In the genomic region with DNA sequence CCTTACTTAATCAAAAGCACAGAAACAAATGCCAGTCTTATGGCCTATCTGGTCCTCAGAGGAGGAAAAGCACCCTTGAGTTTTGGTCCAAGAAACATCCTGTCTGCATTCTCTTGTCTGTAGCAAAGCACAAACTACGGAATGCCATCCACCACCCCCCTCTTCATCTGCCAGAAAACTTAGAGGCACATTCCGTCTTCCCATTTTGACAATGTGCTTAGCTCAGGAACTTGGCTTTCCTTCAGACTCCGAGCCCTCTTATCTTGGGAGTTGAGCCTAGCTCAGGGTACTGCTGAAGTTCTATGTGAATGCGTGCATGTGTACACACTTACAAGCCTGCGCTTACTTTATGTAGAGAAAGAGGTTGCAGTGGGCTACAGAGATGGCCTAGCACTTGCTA, we compare ENCODE assay signal across 16 mouse cellular contexts.
A peak's percentile ranks its signal among the peaks of the same experiment; 100 is the strongest.
DNase-seq lines count a peak whose midpoint lies in the region; ATAC-seq lines count a peak whose summit lies in the region.
"Had no signal": no experiment of that assay in that cellular context is flagged by ENCODE, and none has a peak within 500 bp of the region (broad histone marks: within the 10 kb centered on the region; RNA-seq: fewer than 3 reads in every experiment).

No protein-coding gene starts in this region.

- no peak overlapping the region for H3K4me3 ChIP-seq in hindbrain, embryonic 10.5 days
- H3K4me3 ChIP-seq in hindbrain, embryonic 12.5 days = no peak overlapping the region
- H3K4me3 ChIP-seq in neural tube, embryonic 14.5 days (ENCODE audit: low read depth, low read length) = no peak overlapping the region
- H3K4me3 ChIP-seq: forebrain, embryonic 13.5 days; heart, embryonic 10.5 days; liver, embryonic 12.5 days; midbrain, embryonic 12.5 days had no signal

- 91% methylated on average over 5 of the region's 5 CpGs for WGBS in hindbrain, embryonic 10.5 days
- 88% methylated on average over 5 of the region's 5 CpGs for WGBS in hindbrain, embryonic 12.5 days
- WGBS in neural tube, embryonic 14.5 days = 81% methylated on average over 5 of the region's 5 CpGs

- ATAC-seq in hindbrain, embryonic 12.5 days (ENCODE audit: low FRiP score) = no peak
- no peak for ATAC-seq in neural tube, embryonic 14.5 days (ENCODE audit: low read depth)
- ATAC-seq: forebrain, embryonic 13.5 days; liver, embryonic 12.5 days had no signal

- no peaks in the 10 kb centered on the region for H3K36me3 ChIP-seq in hindbrain, embryonic 10.5 days
- no peaks in the 10 kb centered on the region for H3K36me3 ChIP-seq in hindbrain, embryonic 12.5 days
- no peaks in the 10 kb centered on the region for H3K36me3 ChIP-seq in neural tube, embryonic 14.5 days (ENCODE audit: control insufficient read depth, insufficient read depth, low read length)
- H3K36me3 ChIP-seq: heart, embryonic 10.5 days; liver, embryonic 12.5 days; midbrain, embryonic 12.5 days had no signal

- H3K4me2 ChIP-seq in hindbrain, embryonic 12.5 days (replicated peaks) = no peak overlapping the region
- no peak overlapping the region for H3K4me2 ChIP-seq in neural tube, embryonic 14.5 days (ENCODE audit: low read depth, low read length)
- H3K4me2 ChIP-seq: forebrain, embryonic 13.5 days; liver, embryonic 12.5 days; midbrain, embryonic 12.5 days had no signal

- no peak overlapping the region for H3K9ac ChIP-seq in hindbrain, embryonic 12.5 days
- no peak overlapping the region for H3K9ac ChIP-seq in neural tube, embryonic 14.5 days (replicated peaks; ENCODE audit: low read depth, low read length)
- H3K9ac ChIP-seq: forebrain, embryonic 13.5 days; liver, embryonic 12.5 days; midbrain, embryonic 12.5 days had no signal

- no peaks in the 10 kb centered on the region for H3K9me3 ChIP-seq in hindbrain, embryonic 10.5 days
- H3K9me3 ChIP-seq in hindbrain, embryonic 12.5 days (replicated peaks) = no peaks in the 10 kb centered on the region
- H3K9me3 ChIP-seq in neural tube, embryonic 14.5 days (ENCODE audit: control insufficient read depth, low read length) = no peaks in the 10 kb centered on the region
- H3K9me3 ChIP-seq: forebrain, embryonic 13.5 days; heart, embryonic 10.5 days; liver, embryonic 12.5 days; midbrain, embryonic 12.5 days had no signal

- DNase-seq in hindbrain, embryonic 10.5 days (ENCODE audit: low spot score) = no peak
- DNase-seq in layer of hippocampus, adult 9-11 months = peak; percentile 19
- DNase-seq in layer of hippocampus, adult 8-10 months (ENCODE audit: low spot score in 2 of 2) = no peak
- peak; percentile 7 for DNase-seq in brain, adult 2 months (ENCODE audit: low read depth, low spot score)
- DNase-seq in adrenal gland, adult 18-20 months (ENCODE audit: low spot score in 2 of 2) = no peak
- DNase-seq: cerebellum, adult 9-11 months; gastrocnemius, postnatal 36 days; kidney, adult 11 months; retina, postnatal 1 day; thymus, adult 2 months had no signal

- H3K4me1 ChIP-seq in hindbrain, embryonic 10.5 days (replicated peaks) = peaks cover 65% of the 10 kb centered on the region
- peaks cover 54% of the 10 kb centered on the region for H3K4me1 ChIP-seq in hindbrain, embryonic 12.5 days
- H3K4me1 ChIP-seq in neural tube, embryonic 14.5 days (ENCODE audit: control insufficient read depth, insufficient read depth, low read length) = peaks cover 40% of the 10 kb centered on the region
- H3K4me1 ChIP-seq: liver, embryonic 12.5 days had no signal

- 0 out of 2 replicates have a peak overlapping the region, but pooled peaks have one; percentile 9 for H3K27ac ChIP-seq in hindbrain, embryonic 10.5 days
- H3K27ac ChIP-seq in hindbrain, embryonic 12.5 days = no peak overlapping the region
- H3K27ac ChIP-seq in neural tube, embryonic 14.5 days (ENCODE audit: low read depth, low read length) = peak overlapping the region; percentile 11; the same call in 1 of the 2 replicates
- H3K27ac ChIP-seq: forebrain, embryonic 13.5 days; heart, embryonic 10.5 days; liver, embryonic 12.5 days; midbrain, embryonic 12.5 days had no signal

- H3K27me3 ChIP-seq in hindbrain, embryonic 10.5 days (ENCODE audit: insufficient read depth, poor library complexity, severe bottlenecking) = no peaks in the 10 kb centered on the region
- H3K27me3 ChIP-seq in hindbrain, embryonic 12.5 days = no peaks in the 10 kb centered on the region
- no peaks in the 10 kb centered on the region for H3K27me3 ChIP-seq in neural tube, embryonic 14.5 days (ENCODE audit: control insufficient read depth, insufficient read depth, low read length)
- H3K27me3 ChIP-seq: liver, embryonic 12.5 days; midbrain, embryonic 12.5 days had no signal

Comparison
In these comparisons a context has a peak if more than half of its experiments do, and no peak if none do; other contexts are left out.
1. DNase-seq: peak in layer of hippocampus, adult 9-11 months (single experiment) and brain, adult 2 months (single experiment); none in hindbrain, embryonic 10.5 days (single experiment), layer of hippocampus, adult 8-10 months (0 of 2) and adrenal gland, adult 18-20 months (0 of 2).